Mouse (Mus musculus) ES-Bruce4 (cell line): Measurements from ENCODE around the gene Crhr2. TPM values are rescaled to one million over a fixed set of nuclear protein-coding genes. Genes with fewer than 3 reads are reported as not detected.

Source experiments
- H3K27ac ChIP-seq: 2 replicates; pipeline ENCODE4 v1.5.1; 2012; ENCODE audit warnings: low read length, inconsistent platforms; ENCODE audit not compliant: insufficient read depth
- H3K27me3 ChIP-seq: 2 replicates; pipeline ENCODE4 v1.6.1; 2012; ENCODE audit warnings: mild to moderate bottlenecking, low read length, inconsistent platforms; ENCODE audit not compliant: control insufficient read depth, poor library complexity, insufficient read depth, severe bottlenecking
- H3K36me3 ChIP-seq: 2 replicates; pipeline ENCODE4 v1.6.1; 2012; ENCODE audit warnings: inconsistent platforms, mild to moderate bottlenecking, low read length, moderate library complexity; ENCODE audit not compliant: control insufficient read depth, poor library complexity, insufficient read depth, severe bottlenecking
- H3K4me1 ChIP-seq: one replicate; pipeline ENCODE4 v1.8.1; 2011; ENCODE audit warnings: low read length; ENCODE audit not compliant: control insufficient read depth, insufficient read depth
- H3K4me3 ChIP-seq: 2 replicates; pipeline ENCODE4 v1.5.1; 2011; ENCODE audit warnings: low read depth, mild to moderate bottlenecking, low read length
- H3K9ac ChIP-seq: 2 replicates; pipeline ENCODE4 v1.6.1; 2012; ENCODE audit warnings: low read depth, mild to moderate bottlenecking, inconsistent platforms; ENCODE audit not compliant: poor library complexity, severe bottlenecking
- H3K9me3 ChIP-seq: replicated peaks from 2 replicates; pipeline ENCODE4 v1.6.1; 2012; ENCODE audit warnings: mild to moderate bottlenecking, low read length, inconsistent platforms; ENCODE audit not compliant: control insufficient read depth, poor library complexity, insufficient read depth, severe bottlenecking
- CTCF ChIP-seq: IDR thresholded peaks from one replicate; pipeline ENCODE4 v1.8.1; 2011; ENCODE audit warnings: low read depth, low read length
- EP300 ChIP-seq: IDR thresholded peaks from 2 replicates; pipeline ENCODE4 v1.6.1; 2011; ENCODE audit warnings: low read depth, low read length; ENCODE audit not compliant: insufficient read depth
- POLR2A ChIP-seq: IDR thresholded peaks from one replicate; pipeline ENCODE4 v1.8.1; 2011; ENCODE audit warnings: low read length; ENCODE audit not compliant: insufficient read depth
- polyA plus RNA-seq: library from polyadenylated mRNA; stranded (reverse); fragments of >200 nt; gene quantifications from 2 replicates; pipeline ENCODE4 v1.2.4, GENCODE M21; 2011; ENCODE audit warnings: low read depth; ENCODE audit not compliant: missing spikeins, insufficient read depth, insufficient read length

Gene Crhr2
- polyA plus RNA-seq, 1 experiment = not detected

GRCm38 (mm10) chr6:55133425-55133824, 609 bp upstream of the Crhr2 start:
- no peaks in the 10 kb centered on the region for H3K4me1 ChIP-seq
- no peak overlapping the region for H3K9ac ChIP-seq
- H3K9me3 ChIP-seq = no peaks in the 10 kb centered on the region
- no peak overlapping the region for H3K4me3 ChIP-seq
- no peaks in the 10 kb centered on the region for H3K36me3 ChIP-seq
- no peaks in the 10 kb centered on the region for H3K27me3 ChIP-seq
- H3K27ac ChIP-seq = no peak overlapping the region
- no peak for TF ChIP-seq CTCF
- TF ChIP-seq EP300 = no peak

- H3K9me3 ChIP-seq = no peaks in the 10 kb centered on the region
- H3K27me3 ChIP-seq = no peaks in the 10 kb centered on the region
- H3K36me3 ChIP-seq = no peaks in the 10 kb centered on the region
- no peak overlapping the region for H3K4me3 ChIP-seq
- TF ChIP-seq CTCF (no peak), POLR2A (no peak), EP300 (no peak)
- no peaks in the 10 kb centered on the region for H3K4me1 ChIP-seq
- no peak overlapping the region for H3K9ac ChIP-seq
- no peak overlapping the region for H3K27ac ChIP-seq
Measured at GRCm38 (mm10) chr6:55131301-55131700, 1.5 kb downstream of the Crhr2 start.

GRCm38 (mm10) chr6:55130631-55131030, 2.2 kb downstream of the Crhr2 start:
- Histone ChIP-seq H3K4me3 (no peak overlapping the region), H3K27me3 (no peaks in the 10 kb centered on the region), H3K36me3 (no peaks in the 10 kb centered on the region), H3K9me3 (no peaks in the 10 kb centered on the region), H3K4me1 (no peaks in the 10 kb centered on the region), H3K27ac (no peak overlapping the region), H3K9ac (no peak overlapping the region)
- TF ChIP-seq EP300 (no peak), POLR2A (no peak), CTCF (no peak)

- Histone ChIP-seq H3K4me3 (no peak overlapping the region), H3K9me3 (no peaks in the 10 kb centered on the region), H3K9ac (no peak overlapping the region), H3K4me1 (no peaks in the 10 kb centered on the region), H3K36me3 (no peaks in the 10 kb centered on the region), H3K27ac (no peak overlapping the region), H3K27me3 (no peaks in the 10 kb centered on the region)
- TF ChIP-seq EP300 (no peak), POLR2A (no peak), CTCF (no peak)
Measured at GRCm38 (mm10) chr6:55128391-55128790, 4.4 kb downstream of the Crhr2 start.

- Histone ChIP-seq H3K4me3 (no peak overlapping the region), H3K9me3 (no peaks in the 10 kb centered on the region), H3K36me3 (no peaks in the 10 kb centered on the region), H3K27ac (no peak overlapping the region), H3K9ac (no peak overlapping the region), H3K4me1 (no peaks in the 10 kb centered on the region), H3K27me3 (no peaks in the 10 kb centered on the region)
- no peak for TF ChIP-seq EP300
- no peak for TF ChIP-seq CTCF
- TF ChIP-seq POLR2A = no peak
Measured at GRCm38 (mm10) chr6:55126576-55126975, 6.2 kb downstream of the Crhr2 start.

GRCm38 (mm10) chr6:55123056-55123455, 9.8 kb downstream of the Crhr2 start:
- no peaks in the 10 kb centered on the region for H3K4me1 ChIP-seq
- H3K36me3 ChIP-seq = no peaks in the 10 kb centered on the region
- no peak overlapping the region for H3K9ac ChIP-seq
- H3K27me3 ChIP-seq = no peaks in the 10 kb centered on the region
- no peaks in the 10 kb centered on the region for H3K9me3 ChIP-seq
- TF ChIP-seq POLR2A (no peak), CTCF (no peak), EP300 (no peak)
- H3K4me3 ChIP-seq = no peak overlapping the region
- no peak overlapping the region for H3K27ac ChIP-seq
